Mouse (Mus musculus): Measurements from ENCODE around the gene Zdhhc14. TPM values are rescaled to one million over a fixed set of nuclear protein-coding genes. Genes with fewer than 3 reads are reported as not detected.
A peak's percentile ranks its signal among the peaks of the same experiment; 100 is the strongest.

Zdhhc14 gene
- total RNA-seq, 2 experiments from 2014 or later = 9.8 to 17.2 TPM

DNA sequence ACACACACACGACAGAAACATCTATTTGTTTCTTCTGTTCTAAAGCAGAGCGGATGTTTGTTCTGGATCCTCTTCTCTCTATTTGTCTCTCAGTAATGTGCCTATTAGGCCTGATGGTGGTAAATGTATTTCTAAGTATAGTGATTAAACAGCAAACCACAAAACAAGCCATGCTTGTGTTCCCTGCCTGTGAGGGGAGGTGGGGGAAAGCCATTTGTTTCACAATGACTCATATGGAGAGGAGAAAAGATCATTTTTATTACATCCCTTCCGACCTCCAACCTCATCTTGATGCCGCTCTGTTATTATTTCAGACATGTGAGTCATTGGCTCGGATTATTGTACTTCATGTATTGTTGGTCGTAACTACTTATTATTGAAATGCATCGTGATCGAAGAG, 149.1 kb downstream of the Zdhhc14 start:
- ATAC-seq (replicated peaks; ENCODE audit: low FRiP score, low TSS enrichment, poor library complexity, severe bottlenecking) = no peak

GRCm38 (mm10) chr17:5642918-5643721, 150.8 kb downstream of the Zdhhc14 start:
- no peak for ATAC-seq (replicated peaks; ENCODE audit: low FRiP score, low TSS enrichment, poor library complexity, severe bottlenecking)

GRCm38 (mm10) chr17:5650124-5650523, 157.8 kb downstream of the Zdhhc14 start:
- ATAC-seq (replicated peaks; ENCODE audit: low FRiP score, low TSS enrichment, poor library complexity, severe bottlenecking) = no peak

DNA sequence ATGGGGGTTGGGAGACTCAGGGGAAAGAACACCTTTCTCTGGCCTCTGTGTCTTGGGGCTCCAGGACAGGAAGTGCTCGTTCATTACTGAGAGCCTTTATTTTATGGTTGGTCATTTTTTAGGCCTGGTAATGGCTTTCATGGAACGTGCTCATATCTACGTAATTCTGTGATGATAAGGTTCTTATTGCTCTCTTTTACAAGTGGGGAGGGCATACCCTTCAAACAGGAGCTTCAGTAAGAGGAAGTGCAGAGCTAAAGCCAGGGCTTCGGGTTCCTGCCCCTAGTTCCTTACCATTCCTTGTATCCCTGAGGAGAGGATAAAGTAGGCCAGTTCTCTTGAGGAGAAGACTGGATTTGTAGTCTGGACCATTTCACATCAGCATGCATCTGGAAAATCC, 158.3 kb downstream of the Zdhhc14 start:
- ATAC-seq (replicated peaks; ENCODE audit: low FRiP score, low TSS enrichment, poor library complexity, severe bottlenecking) = no peak

GRCm38 (mm10) chr17:5651551-5651950, 159.2 kb downstream of the Zdhhc14 start:
- ATAC-seq (replicated peaks; ENCODE audit: low FRiP score, low TSS enrichment, poor library complexity, severe bottlenecking) = no peak

- no peak for ATAC-seq (replicated peaks; ENCODE audit: low FRiP score, low TSS enrichment, poor library complexity, severe bottlenecking)
Observed at GRCm38 (mm10) chr17:5653981-5654380, 161.6 kb downstream of the Zdhhc14 start.

- ATAC-seq (replicated peaks; ENCODE audit: low FRiP score, low TSS enrichment, poor library complexity, severe bottlenecking) = no peak
Observed at GRCm38 (mm10) chr17:5655536-5655935, 163.2 kb downstream of the Zdhhc14 start.

DNA sequence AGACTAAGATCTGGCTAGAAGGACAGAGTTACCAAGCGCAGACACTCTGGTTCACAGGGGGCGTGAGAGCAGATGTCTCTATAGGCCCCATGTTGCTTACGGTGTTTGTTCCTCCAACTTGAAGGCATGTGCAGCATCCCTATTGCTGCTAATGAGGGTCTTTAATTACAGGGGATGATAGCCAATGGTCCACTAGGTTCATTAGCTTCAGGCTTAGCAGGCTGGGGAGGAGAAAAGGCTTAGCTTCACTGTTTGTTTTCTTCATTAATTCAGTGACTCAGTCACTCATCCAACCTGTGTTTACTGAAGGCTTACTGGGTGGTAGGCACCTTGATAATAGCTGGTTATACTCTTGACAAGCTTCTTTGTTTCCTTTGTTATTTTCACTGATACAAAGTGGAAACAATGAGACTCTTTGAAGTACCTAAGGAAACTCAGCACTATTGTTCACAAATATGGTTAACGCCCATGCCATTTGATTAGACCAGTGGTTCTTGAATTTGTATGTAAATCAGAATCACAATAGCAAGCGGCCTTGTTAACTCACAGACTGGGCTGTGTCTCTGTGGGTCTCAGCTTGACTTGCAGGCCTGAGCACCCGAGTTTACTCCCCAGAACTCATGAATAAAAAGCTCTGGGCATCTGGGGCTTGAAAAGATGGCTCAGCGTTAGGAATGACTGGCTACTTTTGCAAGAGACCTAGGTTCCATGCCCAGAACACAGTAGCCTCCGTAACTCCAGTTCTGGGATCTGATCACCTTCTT, 168.1 kb downstream of the Zdhhc14 start:
- no peak for ATAC-seq (replicated peaks; ENCODE audit: low FRiP score, low TSS enrichment, poor library complexity, severe bottlenecking)

DNA sequence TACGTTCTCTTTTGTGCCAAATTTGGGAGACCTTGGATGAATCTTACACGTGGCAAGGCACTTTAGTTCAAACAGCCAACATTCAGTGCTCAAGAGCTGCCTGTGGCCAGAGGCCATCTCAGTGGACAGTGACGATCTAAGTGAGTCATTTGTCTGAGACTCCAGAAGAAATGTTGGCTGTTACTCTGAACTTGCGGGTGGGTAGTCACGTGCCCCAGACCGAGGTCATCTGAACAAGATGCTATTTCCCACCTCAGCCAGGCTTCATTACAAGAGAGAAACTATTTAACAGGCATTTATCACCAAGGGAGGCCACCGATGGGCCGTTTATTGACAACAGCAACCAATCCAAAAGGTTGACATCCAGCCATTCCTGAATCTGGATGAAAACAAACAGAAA, 174.3 kb downstream of the Zdhhc14 start:
- no peak for ATAC-seq (replicated peaks; ENCODE audit: low FRiP score, low TSS enrichment, poor library complexity, severe bottlenecking)

DNA sequence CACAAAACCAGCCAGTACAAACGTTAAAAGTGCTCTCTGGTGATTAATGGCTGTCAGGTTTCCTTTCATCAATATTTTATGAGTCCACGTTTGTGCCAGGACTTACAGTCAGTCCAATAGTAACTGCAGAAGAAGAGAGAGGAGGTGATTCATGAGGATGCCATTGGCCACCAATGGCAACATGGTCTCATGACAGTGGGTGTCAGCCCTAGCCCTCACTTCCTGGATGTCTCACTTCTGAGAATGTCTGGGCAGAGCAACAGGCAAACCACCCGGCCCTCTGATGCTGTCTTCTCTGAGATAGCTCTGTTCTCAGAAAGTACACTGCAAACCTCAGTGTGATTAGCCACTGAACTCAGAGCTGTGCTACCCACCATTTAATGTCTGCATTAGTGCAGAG, 176.1 kb downstream of the Zdhhc14 start:
- ATAC-seq (replicated peaks; ENCODE audit: low FRiP score, low TSS enrichment, poor library complexity, severe bottlenecking) = no peak

DNA sequence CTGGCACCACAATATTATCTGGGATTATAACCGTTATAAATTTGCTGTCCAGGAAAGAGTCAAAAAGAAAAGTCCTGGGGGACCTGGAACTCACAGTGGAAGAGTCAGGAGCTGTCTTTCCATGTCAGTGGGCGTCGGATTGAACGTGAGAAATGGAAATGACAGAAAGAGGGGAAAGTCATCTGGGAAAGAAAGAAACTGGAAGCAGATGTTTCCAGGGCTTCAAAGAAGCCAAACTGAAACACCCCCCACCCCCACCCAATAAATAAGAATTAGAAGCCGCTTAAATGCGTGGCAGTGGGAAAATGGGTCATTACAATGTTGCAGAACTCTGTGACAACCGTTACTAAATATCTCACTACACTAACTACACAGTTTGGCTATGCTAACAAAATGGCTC, 176.6 kb downstream of the Zdhhc14 start:
- no peak for ATAC-seq (replicated peaks; ENCODE audit: low FRiP score, low TSS enrichment, poor library complexity, severe bottlenecking)

DNA sequence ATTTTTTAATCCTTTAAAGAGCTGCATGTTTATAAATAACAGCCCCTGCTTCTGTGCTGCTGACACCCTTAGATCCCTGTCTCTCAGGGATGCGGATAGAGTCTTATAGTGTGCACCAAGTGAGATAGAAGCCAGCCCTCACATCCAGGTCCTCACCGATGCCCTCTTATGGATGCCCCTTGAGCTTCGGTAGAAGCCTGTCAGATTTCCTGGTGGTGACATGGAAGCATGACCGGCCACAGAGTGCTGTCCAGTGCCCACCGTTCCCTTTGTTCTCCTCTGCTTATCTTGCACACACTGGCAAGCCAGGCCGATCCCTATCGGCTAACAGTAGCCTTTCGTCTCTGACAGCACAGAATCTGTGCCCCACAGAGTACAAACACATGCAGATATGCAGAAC, 183.6 kb downstream of the Zdhhc14 start:
- no peak for ATAC-seq (replicated peaks; ENCODE audit: low FRiP score, low TSS enrichment, poor library complexity, severe bottlenecking)

DNA sequence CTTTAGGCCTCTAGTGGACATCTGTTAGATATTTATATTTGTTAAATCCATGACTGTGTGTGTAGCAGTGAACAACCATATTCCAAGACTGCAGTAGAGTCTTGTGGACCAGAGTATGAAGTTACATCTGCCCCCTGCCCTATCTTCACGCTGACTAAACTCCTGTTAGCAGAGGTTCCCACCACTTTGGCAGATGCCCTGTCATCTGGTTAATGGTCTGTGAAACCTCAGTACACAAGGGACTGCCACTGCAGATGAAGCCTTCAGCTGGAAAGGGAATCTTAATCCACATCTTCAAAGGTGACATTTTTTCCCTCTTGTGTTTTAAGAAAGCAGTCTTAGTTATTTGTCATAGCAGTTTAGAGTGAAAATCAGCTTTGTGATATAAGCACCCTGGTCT, 187.0 kb downstream of the Zdhhc14 start:
- no peak for ATAC-seq (replicated peaks; ENCODE audit: low FRiP score, low TSS enrichment, poor library complexity, severe bottlenecking)

GRCm38 (mm10) chr17:5685324-5685723, 193.0 kb downstream of the Zdhhc14 start:
- no peak for ATAC-seq (replicated peaks; ENCODE audit: low FRiP score, low TSS enrichment, poor library complexity, severe bottlenecking)

DNA sequence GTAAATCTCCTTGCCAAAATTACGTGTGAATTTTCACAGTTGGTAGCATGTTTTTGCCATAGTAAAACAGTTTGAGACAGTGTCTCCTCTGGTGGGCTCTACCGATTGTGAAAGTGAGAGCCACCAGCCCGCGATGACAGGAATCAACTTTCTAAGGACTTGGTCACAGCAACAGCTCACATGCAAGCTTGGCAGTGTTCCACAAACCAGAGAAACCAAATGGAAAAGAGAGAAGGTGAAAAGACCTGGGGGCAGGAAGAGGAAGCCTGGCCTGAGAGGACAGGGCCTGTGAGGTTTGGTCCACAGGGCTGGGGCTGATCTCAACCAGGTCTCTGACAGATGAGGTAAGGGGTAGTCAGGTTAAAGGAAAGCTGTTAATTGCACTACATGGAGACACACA, 195.5 kb downstream of the Zdhhc14 start:
- no peak for ATAC-seq (replicated peaks; ENCODE audit: low FRiP score, low TSS enrichment, poor library complexity, severe bottlenecking)

DNA sequence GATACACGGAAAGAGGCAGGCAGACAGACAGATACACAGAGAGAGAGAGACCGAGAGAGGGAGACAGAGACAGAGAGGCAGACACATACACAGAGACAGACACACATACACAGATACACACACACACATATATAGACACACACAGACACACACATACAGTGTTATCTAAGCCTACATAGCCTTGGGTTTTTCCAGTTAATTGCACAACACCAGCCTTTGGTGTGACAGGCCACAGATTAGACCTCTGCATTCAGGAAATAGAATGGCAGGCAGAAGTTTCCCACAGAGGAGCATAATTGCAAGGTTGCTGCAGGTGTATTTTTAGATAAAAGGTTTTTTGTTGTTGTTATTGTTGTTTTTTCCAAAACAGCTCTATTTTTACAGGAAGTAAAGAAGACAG, 195.9 kb downstream of the Zdhhc14 start:
- 0 out of 2 replicates have a peak, but pooled peaks have one; percentile 44 for ATAC-seq (replicated peaks; ENCODE audit: low FRiP score, low TSS enrichment, poor library complexity, severe bottlenecking)

GRCm38 (mm10) chr17:5688669-5689068, 196.3 kb downstream of the Zdhhc14 start:
- no peak for ATAC-seq (replicated peaks; ENCODE audit: low FRiP score, low TSS enrichment, poor library complexity, severe bottlenecking)

- ATAC-seq (replicated peaks; ENCODE audit: low FRiP score, low TSS enrichment, poor library complexity, severe bottlenecking) = no peak
Observed at GRCm38 (mm10) chr17:5690746-5691535, 198.6 kb downstream of the Zdhhc14 start.

DNA sequence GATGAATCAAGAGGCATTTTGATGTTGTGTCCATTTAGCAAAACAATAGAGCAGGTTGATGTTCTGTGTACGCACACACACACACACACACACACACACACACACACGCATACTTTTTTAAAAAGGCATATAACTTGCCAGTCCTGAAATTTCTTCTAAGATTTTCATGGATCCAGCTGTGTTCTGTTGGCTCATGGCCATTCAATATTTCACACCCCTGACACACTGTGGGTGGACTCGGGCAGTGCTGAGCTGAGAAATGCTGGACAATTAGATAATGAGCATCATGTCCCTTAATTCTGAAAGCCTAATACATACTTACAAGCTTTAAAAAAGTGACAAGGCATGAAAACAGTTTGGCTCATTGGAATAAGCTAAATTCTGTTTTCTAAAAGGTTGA, 200.3 kb downstream of the Zdhhc14 start:
- no peak for ATAC-seq (replicated peaks; ENCODE audit: low FRiP score, low TSS enrichment, poor library complexity, severe bottlenecking)

GRCm38 (mm10) chr17:5693256-5693655, 200.9 kb downstream of the Zdhhc14 start:
- ATAC-seq (replicated peaks; ENCODE audit: low FRiP score, low TSS enrichment, poor library complexity, severe bottlenecking) = no peak

All from megakaryocyte-erythroid progenitor cell, adult 5-6 weeks (primary cell).